In the genomic region with DNA sequence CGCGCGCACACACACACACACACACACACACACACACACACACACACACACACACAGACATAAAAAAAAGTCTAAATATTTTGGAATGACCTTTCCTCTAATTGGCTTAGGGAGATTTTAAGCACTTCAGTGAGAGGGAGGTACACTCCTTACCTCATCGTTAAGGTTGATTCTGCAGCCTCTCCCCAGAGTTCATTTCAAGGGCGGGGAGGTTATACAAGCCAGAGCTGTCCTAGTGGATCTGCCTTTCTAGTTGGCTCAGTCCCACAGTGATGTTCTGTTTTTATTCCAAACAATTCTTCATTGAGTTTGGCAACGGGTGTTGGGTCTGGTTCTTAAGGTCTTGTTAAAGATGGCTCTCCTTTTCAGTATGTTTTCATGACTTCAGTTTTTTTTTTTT, we compare ENCODE assay signal across 26 mouse cellular contexts.
DNase-seq lines count a peak whose midpoint lies in the region; ATAC-seq and TF ChIP-seq lines count a peak whose summit lies in the region.
"Had no signal": no experiment of that assay in that cellular context is flagged by ENCODE, and none has a peak within 500 bp of the region (broad histone marks: within the 10 kb centered on the region; RNA-seq: fewer than 3 reads in every experiment).

No protein-coding gene starts in this region.

- no peaks in the 10 kb centered on the region for H3K4me1 ChIP-seq in intestine, embryonic 14.5 days (replicated peaks; ENCODE audit: control insufficient read depth, insufficient read depth, low read length)
- H3K4me1 ChIP-seq in intestine, postnatal 0 days (replicated peaks; ENCODE audit: control insufficient read depth, insufficient read depth, low read length): no peaks in the 10 kb centered on the region
- H3K4me1 ChIP-seq in stomach, embryonic 16.5 days (ENCODE audit: control insufficient read depth, insufficient read depth, low read length): no peaks in the 10 kb centered on the region
- H3K4me1 ChIP-seq: kidney, embryonic 15.5 days had no signal

- intact Hi-C loops in heart, postnatal 10 days (cut with DNase I): no loop called here
- intact Hi-C loops in left cerebral cortex, postnatal 25 days (cut with DNase I): no loop called here

- no peak overlapping the region for H3K4me3 ChIP-seq in intestine, embryonic 14.5 days (ENCODE audit: low read depth, low read length)
- no peak overlapping the region for H3K4me3 ChIP-seq in intestine, postnatal 0 days (ENCODE audit: low read depth, low read length)
- no peak overlapping the region for H3K4me3 ChIP-seq in stomach, embryonic 16.5 days (replicated peaks; ENCODE audit: low read length)
- H3K4me3 ChIP-seq: heart, embryonic 15.5 days; kidney, embryonic 15.5 days; layer of hippocampus, adult 2 months; left cerebral cortex, adult 2 months; limb, embryonic 13.5 days; lung, embryonic 15.5 days had no signal

- peak; percentile 53 to 79 for DNase-seq in heart, adult 18-20 months
- DNase-seq in heart, postnatal 4 days: no peak
- no peak for DNase-seq in intestine, embryonic 14.5 days (ENCODE audit: low spot score)
- peak; percentile 50 to 52 for DNase-seq in heart, postnatal 10 days
- no peak for DNase-seq in left cerebral cortex, postnatal 25 days (ENCODE audit: low spot score in 2 of 2)
- DNase-seq: adrenal gland, postnatal 25 days; cerebellum, adult 11-12 months; cerebellum, adult 9-11 months; gastrocnemius, postnatal 36 days; kidney, adult 11 months; kidney, postnatal 36 days; midbrain, embryonic 14.5 days; thymus, adult 2 months; thymus, postnatal 36 days had no signal

- H3K36me3 ChIP-seq in intestine, embryonic 14.5 days (ENCODE audit: control insufficient read depth, insufficient read depth, low read length): no peaks in the 10 kb centered on the region
- H3K36me3 ChIP-seq in intestine, postnatal 0 days (ENCODE audit: control insufficient read depth, insufficient read depth): no peaks in the 10 kb centered on the region
- H3K36me3 ChIP-seq in stomach, embryonic 16.5 days (ENCODE audit: control insufficient read depth, insufficient read depth, low read length): no peaks in the 10 kb centered on the region
- H3K36me3 ChIP-seq: heart, embryonic 15.5 days; kidney, embryonic 15.5 days; limb, embryonic 13.5 days; lung, embryonic 15.5 days had no signal

- ATAC-seq in intestine, embryonic 14.5 days (replicated peaks; ENCODE audit: low FRiP score, low TSS enrichment, low read depth): peak; percentile 53; the same call in 1 of the 2 replicates
- no peak for ATAC-seq in intestine, postnatal 0 days
- ATAC-seq in stomach, embryonic 16.5 days (ENCODE audit: insufficient read depth, low FRiP score): 0 out of 2 replicates have a peak, but pooled peaks have one; percentile 40
- ATAC-seq: CD4-positive, CD25-positive, alpha-beta regulatory T cell, adult 4 months; forebrain, embryonic 14.5 days; hindbrain, embryonic 16.5 days had no signal

- H3K9ac ChIP-seq in intestine, embryonic 14.5 days (ENCODE audit: low read length): no peak overlapping the region
- H3K9ac ChIP-seq in intestine, postnatal 0 days (ENCODE audit: low read depth, low read length): no peak overlapping the region
- no peak overlapping the region for H3K9ac ChIP-seq in stomach, embryonic 16.5 days (ENCODE audit: low read length)
- H3K9ac ChIP-seq: heart, embryonic 15.5 days; kidney, embryonic 15.5 days; limb, embryonic 13.5 days; lung, embryonic 15.5 days had no signal

- no peak overlapping the region for H3K4me2 ChIP-seq in intestine, embryonic 14.5 days (ENCODE audit: low read length)
- H3K4me2 ChIP-seq in intestine, postnatal 0 days (replicated peaks; ENCODE audit: low read depth): no peak overlapping the region
- H3K4me2 ChIP-seq in stomach, embryonic 16.5 days (ENCODE audit: low read depth, low read length): no peak overlapping the region
- H3K4me2 ChIP-seq: heart, embryonic 15.5 days; kidney, embryonic 15.5 days; limb, embryonic 13.5 days; liver, embryonic 11.5 days; lung, embryonic 15.5 days had no signal

- H3K27ac ChIP-seq in intestine, embryonic 14.5 days (ENCODE audit: low read depth): no peak overlapping the region
- no peak overlapping the region for H3K27ac ChIP-seq in intestine, postnatal 0 days (ENCODE audit: low read depth, low read length)
- no peak overlapping the region for H3K27ac ChIP-seq in stomach, embryonic 16.5 days (ENCODE audit: low read length)
- H3K27ac ChIP-seq: heart, embryonic 15.5 days; kidney, embryonic 15.5 days; layer of hippocampus, adult 2 months; left cerebral cortex, adult 2 months; limb, embryonic 13.5 days; lung, embryonic 15.5 days had no signal

- no peaks in the 10 kb centered on the region for H3K9me3 ChIP-seq in intestine, embryonic 14.5 days (ENCODE audit: control insufficient read depth, low read length)
- no peaks in the 10 kb centered on the region for H3K9me3 ChIP-seq in intestine, postnatal 0 days (ENCODE audit: control insufficient read depth)
- H3K9me3 ChIP-seq in stomach, embryonic 16.5 days (replicated peaks; ENCODE audit: control insufficient read depth, low read length): no peaks in the 10 kb centered on the region
- H3K9me3 ChIP-seq: heart, embryonic 15.5 days; kidney, embryonic 15.5 days; limb, embryonic 13.5 days; lung, embryonic 15.5 days had no signal

- no peaks in the 10 kb centered on the region for H3K27me3 ChIP-seq in intestine, embryonic 14.5 days (replicated peaks; ENCODE audit: control insufficient read depth, insufficient read depth, low read length)
- H3K27me3 ChIP-seq in intestine, postnatal 0 days (replicated peaks; ENCODE audit: control insufficient read depth, insufficient read depth, low read length): no peaks in the 10 kb centered on the region
- H3K27me3 ChIP-seq in stomach, embryonic 16.5 days (ENCODE audit: control insufficient read depth, insufficient read depth, low read length): no peaks in the 10 kb centered on the region
- H3K27me3 ChIP-seq: heart, embryonic 15.5 days; kidney, embryonic 15.5 days; limb, embryonic 13.5 days; lung, embryonic 15.5 days had no signal

- TF ChIP-seq CTCF in intestine, postnatal 0 days (IDR thresholded peaks at IDR 0.05; ENCODE audit: low read depth): no peak

- WGBS in intestine, embryonic 14.5 days: 70% methylated on average over 6 of the region's 6 CpGs
- WGBS in intestine, postnatal 0 days: 72% methylated on average over 6 of the region's 6 CpGs
- WGBS in stomach, embryonic 16.5 days: 76% methylated on average over 6 of the region's 6 CpGs

Comparison
In these comparisons a context has a peak if more than half of its experiments do, and no peak if none do; other contexts are left out.
1. DNase-seq: peak in heart, adult 18-20 months (2 of 2) and heart, postnatal 10 days (2 of 2); none in heart, postnatal 4 days (single experiment), intestine, embryonic 14.5 days (single experiment) and left cerebral cortex, postnatal 25 days (0 of 2).